Mouse (Mus musculus): ENCODE data around the gene Mtcl1. TPM values are rescaled to one million over a fixed set of nuclear protein-coding genes. Genes with fewer than 3 reads are reported as not detected.

Gene Mtcl1
- polyA plus RNA-seq, 1 experiment from 2014 or later, result 4.1 TPM

DNA sequence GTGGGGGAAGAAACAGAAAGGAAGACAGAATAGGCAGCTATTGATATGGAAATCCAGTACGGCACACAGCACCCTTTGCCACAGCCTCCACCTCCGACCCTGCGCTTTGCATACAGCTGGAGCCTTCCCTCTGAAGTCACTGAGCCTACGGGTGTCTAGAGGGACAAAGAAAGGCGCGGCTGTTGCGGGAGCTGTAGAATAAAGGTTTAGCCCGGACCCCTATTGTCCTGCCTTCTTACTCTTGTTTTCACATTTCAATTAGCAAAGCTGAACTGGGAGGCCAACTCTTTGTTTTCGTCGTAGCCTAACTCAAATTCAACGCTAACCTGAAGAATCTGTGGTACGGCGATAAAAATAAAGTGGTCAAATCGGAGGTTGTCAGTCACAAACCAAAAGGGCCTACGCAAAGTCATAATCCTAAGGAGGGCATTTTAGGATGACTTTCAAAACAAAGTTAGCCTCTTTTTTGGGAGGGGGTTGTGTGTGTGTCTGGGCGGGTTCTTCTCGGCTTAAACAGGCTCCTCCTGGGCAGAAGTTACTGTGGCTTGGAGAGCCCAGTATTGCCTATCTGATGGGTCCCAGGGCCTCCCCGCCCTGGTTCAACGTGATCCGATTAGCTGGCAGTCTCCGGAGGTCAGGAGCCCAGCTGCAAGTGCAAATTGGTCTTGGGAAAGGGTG is 30.4 kb upstream of the Mtcl1 start:
- no peak for ATAC-seq (ENCODE audit: insufficient number of reproducible peaks, insufficient read depth, low FRiP score, low TSS enrichment, low read depth)
- Histone ChIP-seq H3K4me3 (peak overlapping the region; percentile 29), H3K9me3 (no peaks in the 10 kb centered on the region), H3K27ac (no peak overlapping the region), H3K4me2 (peak overlapping the region; percentile 56), H3K36me3 (no peaks in the 10 kb centered on the region), H3K27me3 (peaks cover 24% of the 10 kb centered on the region), H3K4me1 (peaks cover 14% of the 10 kb centered on the region), H3K9ac (peak overlapping the region; percentile 6; the same call in 1 of the 2 replicates)
- WGBS, result 5% methylated on average over 21 of the region's 21 CpGs

DNA sequence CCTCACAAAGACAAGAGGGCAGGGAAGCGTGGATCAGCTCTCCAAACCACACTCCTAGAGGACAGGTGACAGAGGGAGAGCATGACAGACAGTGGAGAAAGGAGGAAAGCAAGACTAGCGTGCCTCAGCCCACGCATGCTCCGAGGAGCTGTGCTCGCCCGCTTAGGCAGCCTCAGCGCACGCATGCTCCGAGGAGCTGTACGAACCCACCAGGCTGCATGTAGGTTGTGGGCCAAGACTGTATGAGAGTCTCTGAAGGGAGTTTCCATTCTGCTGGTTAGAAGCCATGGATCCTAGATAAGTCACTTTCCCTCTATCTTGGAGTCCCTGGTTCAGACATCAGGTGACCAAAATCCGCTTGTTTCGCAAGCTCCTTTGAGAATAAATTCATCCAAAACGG is 29.8 kb upstream of the Mtcl1 start:
- H3K36me3 ChIP-seq, result no peaks in the 10 kb centered on the region
- no peak overlapping the region for H3K27ac ChIP-seq
- peak overlapping the region; percentile 56 for H3K4me2 ChIP-seq
- no peak for ATAC-seq (ENCODE audit: insufficient number of reproducible peaks, insufficient read depth, low FRiP score, low TSS enrichment, low read depth)
- peaks cover 24% of the 10 kb centered on the region for H3K27me3 ChIP-seq
- peaks cover 14% of the 10 kb centered on the region for H3K4me1 ChIP-seq
- peak overlapping the region; percentile 6; the same call in 1 of the 2 replicates for H3K9ac ChIP-seq
- WGBS, result 9% methylated on average over 13 of the region's 13 CpGs
- peaks cover 4% of the 10 kb centered on the region; the same call in 1 of the 2 replicates for H3K9me3 ChIP-seq
- H3K4me3 ChIP-seq, result peak overlapping the region; percentile 29

DNA sequence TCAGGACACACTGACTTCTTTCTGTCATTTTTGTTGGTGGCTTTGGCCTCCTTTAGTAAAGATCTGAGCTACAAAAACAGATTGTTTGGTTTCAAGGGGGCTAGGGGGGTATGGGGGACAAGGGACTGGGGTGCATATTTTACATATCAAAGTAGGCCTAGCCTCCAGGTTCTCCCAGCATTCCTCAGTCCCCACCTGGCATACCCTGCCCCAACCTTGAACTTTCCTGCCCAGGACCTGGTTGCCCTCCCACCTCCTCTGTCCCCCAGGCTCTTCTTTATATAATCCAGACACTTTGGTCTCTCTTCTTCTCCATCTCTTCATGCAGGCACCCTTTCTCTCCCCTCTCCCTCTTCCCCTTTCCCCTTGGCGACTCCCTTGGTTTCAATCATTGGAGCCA is 23.7 kb upstream of the Mtcl1 start:
- 95% methylated on average over 1 of the region's 1 CpGs for WGBS
- Histone ChIP-seq H3K27ac (no peak overlapping the region), H3K9ac (no peak overlapping the region), H3K27me3 (no peaks in the 10 kb centered on the region), H3K9me3 (peaks cover 5% of the 10 kb centered on the region; the same call in 1 of the 2 replicates), H3K4me3 (no peak overlapping the region), H3K36me3 (no peaks in the 10 kb centered on the region), H3K4me2 (no peak overlapping the region), H3K4me1 (no peaks in the 10 kb centered on the region)
- no peak for ATAC-seq (ENCODE audit: insufficient number of reproducible peaks, insufficient read depth, low FRiP score, low TSS enrichment, low read depth)

DNA sequence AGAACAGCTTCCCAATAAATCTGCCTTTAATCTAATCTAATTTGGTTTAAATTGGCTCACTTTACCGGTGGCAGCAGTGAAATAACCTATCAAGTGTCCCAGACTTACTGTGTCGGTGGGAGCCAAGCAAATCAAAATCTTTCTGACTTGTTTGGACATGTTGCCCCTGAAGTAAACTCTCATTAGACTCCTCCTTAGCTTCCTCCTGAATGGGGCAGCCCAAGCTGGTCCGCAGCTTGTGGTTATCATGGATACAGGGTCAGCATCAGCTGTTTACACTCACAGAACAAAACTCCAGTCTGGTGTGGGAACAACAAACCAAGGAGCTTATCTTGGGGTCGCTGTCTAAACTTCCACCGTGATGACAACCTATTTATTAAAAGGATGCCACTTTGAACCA is 22.2 kb upstream of the Mtcl1 start:
- no peak overlapping the region for H3K9ac ChIP-seq
- H3K4me3 ChIP-seq, result no peak overlapping the region
- no peak overlapping the region for H3K27ac ChIP-seq
- peaks cover 5% of the 10 kb centered on the region; the same call in 1 of the 2 replicates for H3K9me3 ChIP-seq
- ATAC-seq (ENCODE audit: insufficient number of reproducible peaks, insufficient read depth, low FRiP score, low TSS enrichment, low read depth), result no peak
- no peak overlapping the region for H3K4me2 ChIP-seq
- H3K36me3 ChIP-seq, result no peaks in the 10 kb centered on the region
- 57% methylated on average over 5 of the region's 5 CpGs for WGBS
- no peaks in the 10 kb centered on the region for H3K27me3 ChIP-seq
- H3K4me1 ChIP-seq, result no peaks in the 10 kb centered on the region

DNA sequence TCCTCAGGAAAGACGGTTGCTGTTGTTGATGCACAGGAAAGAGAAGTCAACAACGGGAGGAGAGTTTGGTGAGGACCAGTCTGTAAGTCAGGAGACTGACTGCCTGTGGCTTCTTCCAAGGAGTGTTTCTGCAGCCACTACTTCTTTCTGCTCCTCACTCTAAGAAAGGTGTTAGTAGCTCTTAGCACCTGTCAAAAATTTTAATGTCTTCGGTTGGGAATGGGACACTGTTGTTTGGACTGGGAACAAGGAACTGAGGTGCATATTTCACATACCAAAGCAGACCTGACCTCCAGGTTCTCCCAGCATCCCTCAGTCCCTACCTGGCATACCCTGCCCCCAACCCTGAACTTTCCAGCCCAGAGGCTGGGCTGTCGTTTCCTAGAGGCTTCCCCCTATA is 21.7 kb upstream of the Mtcl1 start:
- no peak for ATAC-seq (ENCODE audit: insufficient number of reproducible peaks, insufficient read depth, low FRiP score, low TSS enrichment, low read depth)
- Histone ChIP-seq H3K27ac (no peak overlapping the region), H3K9me3 (peaks cover 5% of the 10 kb centered on the region; the same call in 1 of the 2 replicates), H3K9ac (no peak overlapping the region), H3K36me3 (no peaks in the 10 kb centered on the region), H3K4me2 (no peak overlapping the region), H3K4me3 (no peak overlapping the region), H3K4me1 (no peaks in the 10 kb centered on the region), H3K27me3 (no peaks in the 10 kb centered on the region)
- WGBS, result 71% methylated on average over 4 of the region's 4 CpGs

DNA sequence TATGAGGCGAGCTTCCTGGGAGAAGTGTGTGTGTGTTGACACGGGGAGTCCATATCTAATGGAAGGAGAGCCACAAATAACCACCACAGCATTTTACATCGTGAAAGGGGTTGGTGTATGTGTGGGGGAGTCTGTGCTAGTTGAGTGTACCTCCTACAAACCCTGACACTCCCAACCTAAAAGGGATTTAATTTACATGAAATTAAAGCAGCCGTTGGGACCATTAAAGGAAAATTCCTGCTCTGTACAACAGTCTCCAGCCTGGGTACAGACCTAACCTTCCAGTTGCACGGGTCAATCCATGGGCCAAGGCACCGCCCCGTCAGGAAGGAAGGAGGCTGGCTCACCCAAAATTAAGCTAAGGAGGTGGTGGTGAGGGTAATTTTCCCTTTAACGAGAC is 20.5 kb upstream of the Mtcl1 start:
- Histone ChIP-seq H3K4me1 (no peaks in the 10 kb centered on the region), H3K27ac (no peak overlapping the region)

DNA sequence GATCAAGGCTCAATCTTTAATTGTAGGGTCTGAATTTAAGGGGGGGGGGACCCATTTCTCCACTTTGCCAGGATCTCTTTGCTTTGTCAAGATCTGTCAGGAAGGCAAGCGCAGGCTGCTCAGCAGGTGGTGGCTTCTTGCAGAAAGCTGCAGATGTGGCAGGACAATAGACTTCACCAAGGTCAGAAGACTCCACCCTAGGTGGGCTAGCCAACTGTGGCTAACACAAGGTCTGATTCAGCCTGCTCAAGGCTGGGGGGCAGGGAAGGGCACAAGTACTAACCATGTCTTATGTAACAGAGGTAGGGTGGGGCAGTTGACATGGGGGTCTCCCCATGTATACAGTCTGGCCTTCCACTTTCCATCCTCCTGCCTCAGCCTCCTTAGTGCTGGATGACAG is 7.7 kb upstream of the Mtcl1 start:
- 59% methylated on average over 1 of the region's 1 CpGs for WGBS

More for the DNA sequence above, 20.5 kb upstream of the Mtcl1 start:
- Histone ChIP-seq H3K36me3 (no peaks in the 10 kb centered on the region), H3K4me3 (no peak overlapping the region), H3K9ac (no peak overlapping the region), H3K4me2 (no peak overlapping the region), H3K27me3 (no peaks in the 10 kb centered on the region), H3K9me3 (peaks cover 5% of the 10 kb centered on the region; the same call in 1 of the 2 replicates)
- WGBS, result 25% methylated on average over 8 of the region's 8 CpGs
- ATAC-seq (ENCODE audit: insufficient number of reproducible peaks, insufficient read depth, low FRiP score, low TSS enrichment, low read depth), result no peak

DNA sequence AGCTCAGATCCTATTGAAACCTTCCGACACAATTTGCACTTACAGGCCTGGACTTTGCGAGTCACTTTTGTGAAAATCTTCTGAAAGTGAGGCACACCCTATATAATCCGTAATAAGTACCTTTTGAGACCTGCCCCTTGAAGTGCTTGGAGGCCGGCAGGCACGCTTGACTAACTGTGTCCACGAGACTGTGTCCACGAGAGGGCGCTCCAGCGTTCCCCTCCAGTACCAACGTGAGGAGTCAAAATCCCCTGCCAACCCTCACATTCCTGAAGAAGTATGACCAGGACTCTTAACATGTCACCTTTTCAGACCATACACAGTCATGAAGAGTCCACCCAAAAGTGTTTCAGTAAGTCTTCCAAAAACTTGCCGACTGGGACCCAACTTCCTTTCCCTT is 1.6 kb upstream of the Mtcl1 start:
- WGBS, result 3% methylated on average over 11 of the region's 11 CpGs
- H3K4me1 ChIP-seq, result peaks cover 29% of the 10 kb centered on the region
- peaks cover 56% of the 10 kb centered on the region for H3K27me3 ChIP-seq
- H3K4me3 ChIP-seq, result no peak overlapping the region
- no peak overlapping the region for H3K9ac ChIP-seq
- H3K4me2 ChIP-seq, result peak overlapping the region; percentile 88
- no peaks in the 10 kb centered on the region for H3K9me3 ChIP-seq
- ATAC-seq (ENCODE audit: insufficient number of reproducible peaks, insufficient read depth, low FRiP score, low TSS enrichment, low read depth), result no peak
- H3K36me3 ChIP-seq, result no peaks in the 10 kb centered on the region
- H3K27ac ChIP-seq, result no peak overlapping the region

More for the DNA sequence above, 7.7 kb upstream of the Mtcl1 start:
- ATAC-seq (ENCODE audit: insufficient number of reproducible peaks, insufficient read depth, low FRiP score, low TSS enrichment, low read depth), result 0 out of 2 replicates have a peak, but pooled peaks have one; percentile 43
- no peaks in the 10 kb centered on the region; the same call in 1 of the 2 replicates for H3K4me1 ChIP-seq
- H3K36me3 ChIP-seq, result no peaks in the 10 kb centered on the region
- H3K9ac ChIP-seq, result no peak overlapping the region
- no peak overlapping the region for H3K4me2 ChIP-seq
- H3K9me3 ChIP-seq, result no peaks in the 10 kb centered on the region
- H3K27me3 ChIP-seq, result peaks cover 7% of the 10 kb centered on the region
- no peak overlapping the region for H3K4me3 ChIP-seq
- no peak overlapping the region for H3K27ac ChIP-seq

DNA sequence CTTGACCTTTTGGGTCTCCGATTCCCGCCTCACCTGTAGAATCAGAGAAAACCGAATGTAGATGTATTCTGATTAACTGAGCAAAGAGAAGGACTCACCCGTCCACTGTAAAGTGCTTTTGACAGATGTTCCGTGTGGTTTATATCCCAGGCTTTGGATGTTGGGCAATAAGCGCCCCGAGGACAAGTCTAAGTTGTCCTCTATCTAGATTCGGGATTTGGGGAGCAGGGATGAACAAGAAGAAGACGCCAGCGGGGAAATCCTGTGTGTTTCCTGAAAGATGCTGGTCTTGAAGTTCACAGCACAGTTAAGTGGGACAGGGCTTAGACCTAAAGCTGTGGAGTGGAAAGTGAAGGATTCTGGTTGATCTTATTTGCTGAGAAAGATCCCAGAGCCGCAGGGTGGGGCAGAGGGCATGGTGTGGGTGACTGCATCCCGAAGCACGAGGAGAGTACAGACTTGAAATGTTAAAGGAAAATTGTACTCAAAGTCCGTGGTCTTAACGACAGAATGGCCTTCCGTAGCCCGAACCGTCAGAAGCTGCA is 1.0 kb upstream of the Mtcl1 start:
- no peak for ATAC-seq (ENCODE audit: insufficient number of reproducible peaks, insufficient read depth, low FRiP score, low TSS enrichment, low read depth)
- Histone ChIP-seq H3K9me3 (no peaks in the 10 kb centered on the region), H3K4me3 (peak overlapping the region; percentile 59), H3K4me1 (peaks cover 30% of the 10 kb centered on the region), H3K9ac (peak overlapping the region; percentile 75; the same call in 1 of the 2 replicates), H3K27ac (no peak overlapping the region; the same call in 1 of the 2 replicates), H3K4me2 (peak overlapping the region; percentile 88), H3K36me3 (no peaks in the 10 kb centered on the region), H3K27me3 (peaks cover 58% of the 10 kb centered on the region)
- WGBS, result 3% methylated on average over 18 of the region's 18 CpGs

DNA sequence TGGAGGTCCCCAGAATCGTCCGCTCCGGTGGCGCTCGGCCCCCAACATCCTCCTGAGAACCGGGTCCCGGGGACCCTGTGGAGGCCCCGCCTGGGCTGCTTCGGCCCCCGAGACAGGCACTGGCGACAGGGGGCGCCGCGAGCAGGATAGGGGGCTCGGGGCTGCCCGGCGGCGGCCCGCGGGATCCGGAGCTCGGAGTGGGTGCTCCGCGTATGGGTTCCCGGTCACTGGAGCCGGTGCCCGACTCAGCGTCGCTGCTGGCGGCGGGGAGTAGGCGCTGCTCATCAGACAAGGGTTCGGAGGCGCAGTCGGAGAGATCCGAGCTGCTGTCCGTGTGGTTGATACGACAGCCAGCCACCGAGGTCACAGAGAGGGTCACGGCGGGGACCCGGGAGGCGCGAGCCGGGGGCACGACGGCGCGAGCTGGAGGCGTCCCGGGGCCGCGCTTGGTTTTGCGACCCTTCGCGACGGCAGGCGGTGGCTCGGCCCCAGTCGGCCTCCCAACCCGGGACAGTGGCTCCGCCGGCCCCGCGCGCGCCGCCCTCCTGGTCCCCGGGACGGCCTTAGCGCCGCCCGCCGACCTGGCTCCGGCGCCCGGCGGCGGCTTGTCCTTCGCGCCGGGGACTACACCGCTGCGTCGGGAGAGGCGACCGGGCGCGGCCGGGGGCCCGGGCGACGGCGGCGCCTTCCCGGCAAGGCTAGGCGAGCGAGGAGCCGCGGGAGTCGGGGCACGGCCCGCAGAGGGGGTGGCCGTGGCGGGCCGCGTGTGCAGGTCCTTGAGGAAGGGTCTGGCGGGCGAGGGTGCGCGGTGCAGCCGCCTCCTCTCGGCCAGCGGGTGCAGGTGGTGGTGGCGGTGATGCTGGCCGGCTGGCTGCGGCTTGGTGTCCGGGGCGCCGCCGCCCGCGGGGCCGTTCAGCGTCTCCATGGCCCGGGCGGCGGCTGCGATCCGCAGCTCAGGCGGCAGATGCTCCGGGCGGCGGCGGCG is 837 bp downstream of the Mtcl1 start:
- H3K36me3 ChIP-seq, result no peaks in the 10 kb centered on the region
- peaks cover 58% of the 10 kb centered on the region for H3K27me3 ChIP-seq
- H3K4me2 ChIP-seq, result peak overlapping the region; percentile 88
- peak overlapping the region; percentile 75 for H3K9ac ChIP-seq
- H3K4me3 ChIP-seq, result peak overlapping the region; percentile 59
- 1% methylated on average over 114 of the region's 136 CpGs for WGBS
- peaks cover 30% of the 10 kb centered on the region for H3K4me1 ChIP-seq
- 0 out of 2 replicates have a peak, but pooled peaks have one; percentile 5 for ATAC-seq (ENCODE audit: insufficient number of reproducible peaks, insufficient read depth, low FRiP score, low TSS enrichment, low read depth)
- no peaks in the 10 kb centered on the region for H3K9me3 ChIP-seq
- peak overlapping the region; percentile 22; the same call in 1 of the 2 replicates for H3K27ac ChIP-seq

DNA sequence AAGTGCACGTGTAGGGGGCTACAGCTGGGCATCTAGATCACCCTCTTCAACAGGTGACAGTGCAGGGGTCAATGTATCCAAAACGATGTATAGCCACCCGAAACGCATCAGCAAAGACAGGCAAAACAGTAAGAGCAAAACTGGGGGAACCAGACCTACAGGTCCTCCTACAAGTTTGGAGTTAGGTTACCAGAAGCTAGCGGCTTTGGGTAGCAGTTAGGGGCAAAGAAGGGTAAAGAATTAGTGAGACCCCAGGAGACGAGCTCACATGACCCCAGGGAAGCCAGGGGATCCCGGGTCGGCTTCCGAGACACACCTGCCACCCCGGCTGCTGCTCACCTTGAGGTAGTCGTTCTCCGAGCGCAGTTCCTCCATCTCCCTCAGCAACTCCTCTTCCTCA is 1.6 kb downstream of the Mtcl1 start:
- WGBS, result 3% methylated on average over 13 of the region's 13 CpGs
- H3K4me1 ChIP-seq, result peaks cover 30% of the 10 kb centered on the region
- peak overlapping the region; percentile 88 for H3K4me2 ChIP-seq
- H3K9ac ChIP-seq, result peak overlapping the region; percentile 75
- H3K27me3 ChIP-seq, result peaks cover 58% of the 10 kb centered on the region
- peak overlapping the region; percentile 59 for H3K4me3 ChIP-seq
- no peak for ATAC-seq (ENCODE audit: insufficient number of reproducible peaks, insufficient read depth, low FRiP score, low TSS enrichment, low read depth)
- no peaks in the 10 kb centered on the region for H3K9me3 ChIP-seq
- no peaks in the 10 kb centered on the region for H3K36me3 ChIP-seq
- H3K27ac ChIP-seq, result 0 out of 2 replicates have a peak overlapping the region, but pooled peaks have one; percentile 16
